Mouse (Mus musculus) kidney, adult 2 months (tissue): ENCODE measurements around the gene Sgo2a.

Source experiments
- CTCF ChIP-seq: fragments of 200-500 bp; conservative IDR thresholded peaks from 2 replicates; pipeline ENCODE4 v1.5.1; 2011; ENCODE audit warnings: low read depth, mild to moderate bottlenecking, control low read depth, low read length, moderate library complexity, mixed read lengths; ENCODE audit not compliant: insufficient read depth, insufficient read length
- POLR2A ChIP-seq: fragments of 200-500 bp; IDR thresholded peaks from one replicate; pipeline ENCODE4 v1.6.1; 2011; ENCODE audit warnings: low read depth, low read length, control low read depth

GRCm38 (mm10) chr1:57969327-57970271 lies 26.2 kb upstream of the Sgo2a start:
- peak; percentile 49 for TF ChIP-seq POLR2A
- TF ChIP-seq CTCF, result peak; percentile 74
